Comparison of ENCODE assay signal across 15 mouse cellular contexts in the genomic region with DNA sequence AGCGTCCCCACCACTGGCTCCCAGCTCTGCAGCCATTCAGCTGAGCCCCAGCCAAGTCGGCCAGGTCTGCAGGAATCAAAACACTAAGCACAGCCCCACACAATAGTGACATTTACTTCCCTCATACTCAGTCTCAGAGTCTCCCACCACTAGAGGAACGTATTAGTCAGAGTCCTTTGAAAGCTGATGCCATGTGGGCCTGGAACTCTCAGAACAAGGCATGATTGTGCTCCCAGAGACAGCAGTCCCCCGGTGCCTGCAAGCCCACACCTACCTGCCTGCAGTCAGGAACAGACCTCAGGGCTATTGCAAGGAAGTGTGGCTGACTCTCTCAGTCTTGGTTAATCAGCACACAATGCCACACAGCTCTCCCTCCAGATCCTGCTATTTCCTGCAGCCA.
DNase-seq lines count a peak whose midpoint lies in the region; ATAC-seq lines count a peak whose summit lies in the region.
"Had no signal": no experiment of that assay in that cellular context is flagged by ENCODE, and none has a peak within 500 bp of the region (broad histone marks: within the 10 kb centered on the region; RNA-seq: fewer than 3 reads in every experiment).

No protein-coding gene starts in this region.

- H3K27me3 ChIP-seq in hindbrain, embryonic 10.5 days (ENCODE audit: insufficient read depth, poor library complexity, severe bottlenecking): no peaks in the 10 kb centered on the region
- H3K27me3 ChIP-seq in hindbrain, embryonic 14.5 days (ENCODE audit: control insufficient read depth, insufficient read depth, low read length): no peaks in the 10 kb centered on the region
- no peaks in the 10 kb centered on the region for H3K27me3 ChIP-seq in limb, embryonic 13.5 days
- H3K27me3 ChIP-seq: intestine, embryonic 15.5 days; neural tube, embryonic 13.5 days had no signal

- H3K9me3 ChIP-seq in hindbrain, embryonic 10.5 days: no peaks in the 10 kb centered on the region
- H3K9me3 ChIP-seq in hindbrain, embryonic 14.5 days (ENCODE audit: control insufficient read depth, low read length): no peaks in the 10 kb centered on the region
- H3K9me3 ChIP-seq in limb, embryonic 13.5 days: no peaks in the 10 kb centered on the region
- H3K9me3 ChIP-seq: intestine, embryonic 15.5 days; neural tube, embryonic 13.5 days had no signal

- DNase-seq in hindbrain, embryonic 10.5 days (ENCODE audit: low spot score): peak; percentile 23
- no peak for DNase-seq in hindbrain, embryonic 14.5 days (ENCODE audit: low spot score)
- DNase-seq in 416B (ENCODE audit: low read depth): peak; percentile 31
- DNase-seq in embryo, embryonic 11 days: peak; percentile 39
- DNase-seq in adrenal gland, adult 8-10 months: no peak
- DNase-seq: cerebellum, adult 18-20 months; gastrocnemius, adult 2 months; kidney, postnatal 4 days; lung, adult 18-20 months; midbrain, embryonic 14.5 days; thymus, postnatal 36 days had no signal

- WGBS in hindbrain, embryonic 10.5 days: 54% methylated on average over 4 of the region's 4 CpGs
- 46% methylated on average over 4 of the region's 4 CpGs for WGBS in hindbrain, embryonic 14.5 days
- 11% methylated on average over 4 of the region's 4 CpGs for WGBS in limb, embryonic 13.5 days

- H3K4me2 ChIP-seq in hindbrain, embryonic 14.5 days (replicated peaks): no peak overlapping the region
- H3K4me2 ChIP-seq in limb, embryonic 13.5 days (replicated peaks): no peak overlapping the region
- H3K4me2 ChIP-seq: intestine, embryonic 15.5 days; neural tube, embryonic 13.5 days had no signal

- peaks cover 12% of the 10 kb centered on the region; the same call in 1 of the 2 replicates for H3K4me1 ChIP-seq in hindbrain, embryonic 10.5 days (replicated peaks)
- peaks cover 9% of the 10 kb centered on the region for H3K4me1 ChIP-seq in hindbrain, embryonic 14.5 days (replicated peaks; ENCODE audit: control insufficient read depth, insufficient read depth, low read length)
- H3K4me1 ChIP-seq in limb, embryonic 13.5 days: peaks cover 19% of the 10 kb centered on the region
- H3K4me1 ChIP-seq: intestine, embryonic 15.5 days had no signal

- H3K36me3 ChIP-seq in hindbrain, embryonic 10.5 days: no peaks in the 10 kb centered on the region
- no peaks in the 10 kb centered on the region for H3K36me3 ChIP-seq in hindbrain, embryonic 14.5 days (replicated peaks; ENCODE audit: control insufficient read depth, insufficient read depth)
- no peaks in the 10 kb centered on the region for H3K36me3 ChIP-seq in limb, embryonic 13.5 days
- H3K36me3 ChIP-seq: intestine, embryonic 15.5 days; neural tube, embryonic 13.5 days had no signal

- ATAC-seq in hindbrain, embryonic 14.5 days (ENCODE audit: low FRiP score): no peak
- peak; percentile 79 for ATAC-seq in limb, embryonic 13.5 days (ENCODE audit: low FRiP score, low read depth)
- ATAC-seq in megakaryocyte-erythroid progenitor cell, adult 5-6 weeks (replicated peaks; ENCODE audit: low FRiP score, low TSS enrichment, poor library complexity, severe bottlenecking): no peak
- ATAC-seq: intestine, embryonic 15.5 days had no signal

- no peak overlapping the region for H3K9ac ChIP-seq in hindbrain, embryonic 14.5 days
- 0 out of 2 replicates have a peak overlapping the region, but pooled peaks have one; percentile 25 for H3K9ac ChIP-seq in limb, embryonic 13.5 days
- H3K9ac ChIP-seq: intestine, embryonic 15.5 days; neural tube, embryonic 13.5 days had no signal

- peak overlapping the region; percentile 45 for H3K27ac ChIP-seq in hindbrain, embryonic 10.5 days
- no peak overlapping the region for H3K27ac ChIP-seq in hindbrain, embryonic 14.5 days
- peak overlapping the region; percentile 92 for H3K27ac ChIP-seq in limb, embryonic 13.5 days
- H3K27ac ChIP-seq: gastrocnemius, adult 2 months; intestine, embryonic 15.5 days; neural tube, embryonic 13.5 days had no signal

- H3K4me3 ChIP-seq in hindbrain, embryonic 10.5 days: no peak overlapping the region
- no peak overlapping the region for H3K4me3 ChIP-seq in hindbrain, embryonic 14.5 days (replicated peaks; ENCODE audit: low read length)
- H3K4me3 ChIP-seq in limb, embryonic 13.5 days: no peak overlapping the region
- H3K4me3 ChIP-seq: gastrocnemius, adult 2 months; intestine, embryonic 15.5 days; neural tube, embryonic 13.5 days had no signal

Comparison
In these comparisons a context has a peak if more than half of its experiments do, and no peak if none do; other contexts are left out.
1. DNase-seq: peak in hindbrain, embryonic 10.5 days (single experiment), 416B (single experiment) and embryo, embryonic 11 days (single experiment); none in hindbrain, embryonic 14.5 days (single experiment) and adrenal gland, adult 8-10 months (single experiment).